Mouse (Mus musculus) lung, embryonic 14.5 days (tissue): Measurements from ENCODE around the gene Arid1b. TPM values are rescaled to one million over a fixed set of nuclear protein-coding genes. Genes with fewer than 3 reads are reported as not detected.
A peak's percentile ranks its signal among the peaks of the same experiment; 100 is the strongest.

Experiments
- ATAC-seq: fragments of 200-750 bp; cut with Nextera tagmentation; 2 replicates; pipeline ENCODE4 v1.8.0; 2017; ENCODE audit warnings: mild to moderate bottlenecking, moderate TSS enrichment, moderate library complexity; ENCODE audit not compliant: insufficient read depth
- DNase-seq: peaks from one replicate; pipeline ENCODE4 v3.0.0-alpha.2; 2015
- H3K27ac ChIP-seq: fragments of 300-500 bp; sonication (generic); 2 replicates; pipeline ENCODE4 v1.5.1; 2014; ENCODE audit warnings: low read depth, mild to moderate bottlenecking, moderate library complexity
- H3K27me3 ChIP-seq: fragments of 300-500 bp; sonication (generic); 2 replicates; pipeline ENCODE4 v1.6.1; 2014; ENCODE audit warnings: low read length, control low read depth; ENCODE audit not compliant: insufficient read depth
- H3K36me3 ChIP-seq: fragments of 300-500 bp; sonication (generic); 2 replicates; pipeline ENCODE4 v1.6.1; 2014; ENCODE audit warnings: control low read depth; ENCODE audit not compliant: insufficient read depth
- H3K4me1 ChIP-seq: fragments of 300-500 bp; sonication (generic); 2 replicates; pipeline ENCODE4 v1.6.1; 2014; ENCODE audit warnings: antibody characterized with exemption, control low read depth; ENCODE audit not compliant: insufficient read depth
- H3K4me2 ChIP-seq: fragments of 300-500 bp; sonication (generic); 2 replicates; pipeline ENCODE4 v1.6.1; 2014; ENCODE audit warnings: mild to moderate bottlenecking
- H3K4me3 ChIP-seq: fragments of 300-500 bp; sonication (generic); 2 replicates; pipeline ENCODE4 v1.5.1; 2014; ENCODE audit warnings: low read depth, low read length
- H3K9ac ChIP-seq: fragments of 300-500 bp; sonication (generic); 2 replicates; pipeline ENCODE4 v1.6.1; 2014
- H3K9me3 ChIP-seq: fragments of 300-500 bp; sonication (generic); 2 replicates; pipeline ENCODE4 v1.6.1; 2016; ENCODE audit warnings: low read depth, low read length, control low read depth
- CTCF ChIP-seq: IDR thresholded peaks from 2 replicates; pipeline ENCODE4 v1.5.1; 2016; ENCODE audit warnings: antibody characterized with exemption, low read depth
- WGBS: fragments of 180-500 bp; shearing (Covaris S2); extraction: QIAGEN DNeasy Blood & Tissue Kit; methylation state at CpG from one replicate; pipeline ENCODE4 v1.1.7; 2014; 5-methylcytosine and 5-hydroxymethylcytosine counted together
- polyA plus RNA-seq: library from polyadenylated mRNA; unstranded; fragments of >200 nt; fragmentation: Nextera tagmentation; extraction: Ambion mirVana; gene quantifications from 2 replicates; pipeline ENCODE4 v1.2.1, GENCODE M21; 2014

Arid1b gene
- polyA plus RNA-seq, 1 experiment from 2014 or later: 17.3 TPM

DNA sequence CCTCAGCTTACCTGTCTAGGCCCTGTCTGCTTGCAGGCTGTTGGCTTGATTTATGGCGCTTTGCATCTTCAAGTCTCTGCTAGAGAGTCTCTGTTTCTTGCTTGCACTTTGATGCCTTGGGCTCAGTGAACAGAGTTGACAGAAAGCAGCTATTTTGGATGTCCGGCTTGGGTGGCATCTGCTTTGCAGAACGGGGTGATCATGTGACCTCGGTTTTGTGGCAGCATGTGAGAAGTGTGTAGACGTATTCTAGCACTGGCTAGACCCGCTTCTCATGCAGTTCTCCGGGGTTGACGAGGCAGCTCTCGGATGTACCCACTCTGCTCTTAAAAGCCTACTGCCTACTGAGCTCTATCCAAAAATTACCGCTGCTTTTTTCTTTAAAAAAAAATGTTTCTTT is 22.9 kb downstream of the Arid1b start:
- 76% methylated on average over 10 of the region's 10 CpGs for WGBS
- TF ChIP-seq CTCF: no peak
- H3K4me3 ChIP-seq: no peak overlapping the region
- H3K9ac ChIP-seq: no peak overlapping the region
- H3K4me1 ChIP-seq: peaks cover 13% of the 10 kb centered on the region; the same call in 1 of the 2 replicates
- no peak overlapping the region for H3K4me2 ChIP-seq
- ATAC-seq: no peak
- H3K9me3 ChIP-seq: no peaks in the 10 kb centered on the region
- no peak overlapping the region for H3K27ac ChIP-seq
- no peak for DNase-seq
- H3K36me3 ChIP-seq: no peaks in the 10 kb centered on the region
- H3K27me3 ChIP-seq: no peaks in the 10 kb centered on the region

DNA sequence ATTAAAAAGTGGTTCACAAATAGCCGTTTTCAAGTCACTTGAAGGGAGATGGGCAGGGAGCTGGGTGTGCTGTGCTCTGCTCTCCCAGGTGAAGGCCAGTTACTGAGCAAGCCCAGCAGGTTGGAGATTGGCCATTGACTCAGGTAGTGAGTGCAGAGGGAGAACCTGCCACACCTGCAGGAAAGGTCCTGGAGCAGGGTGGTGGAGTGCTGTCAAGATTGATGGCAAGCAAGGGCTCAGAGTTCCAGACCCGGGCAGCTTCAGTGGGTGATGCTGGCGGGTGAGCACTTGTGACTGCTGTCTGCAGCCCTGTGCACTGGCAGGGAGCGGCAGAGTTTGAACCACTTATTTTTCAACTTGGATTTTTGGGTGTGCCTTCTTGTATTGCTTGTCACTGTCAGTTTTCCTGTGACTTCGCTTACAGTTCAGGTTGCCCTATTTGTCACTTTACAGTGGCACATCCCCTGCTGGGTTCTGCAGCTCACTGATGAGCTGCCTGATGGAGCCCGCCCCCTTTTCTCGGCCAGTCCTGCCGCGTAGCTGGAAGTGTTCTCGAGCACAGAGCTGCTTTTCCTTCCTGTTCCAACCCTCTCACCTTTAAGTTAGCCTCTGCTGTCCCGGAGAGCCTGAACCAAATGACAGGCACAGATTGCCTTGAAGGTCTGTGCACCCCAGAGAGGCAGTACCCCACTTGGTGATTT is 27.3 kb downstream of the Arid1b start:
- 0 out of 2 replicates have a peak overlapping the region, but pooled peaks have one; percentile 0 for H3K9ac ChIP-seq

DNA sequence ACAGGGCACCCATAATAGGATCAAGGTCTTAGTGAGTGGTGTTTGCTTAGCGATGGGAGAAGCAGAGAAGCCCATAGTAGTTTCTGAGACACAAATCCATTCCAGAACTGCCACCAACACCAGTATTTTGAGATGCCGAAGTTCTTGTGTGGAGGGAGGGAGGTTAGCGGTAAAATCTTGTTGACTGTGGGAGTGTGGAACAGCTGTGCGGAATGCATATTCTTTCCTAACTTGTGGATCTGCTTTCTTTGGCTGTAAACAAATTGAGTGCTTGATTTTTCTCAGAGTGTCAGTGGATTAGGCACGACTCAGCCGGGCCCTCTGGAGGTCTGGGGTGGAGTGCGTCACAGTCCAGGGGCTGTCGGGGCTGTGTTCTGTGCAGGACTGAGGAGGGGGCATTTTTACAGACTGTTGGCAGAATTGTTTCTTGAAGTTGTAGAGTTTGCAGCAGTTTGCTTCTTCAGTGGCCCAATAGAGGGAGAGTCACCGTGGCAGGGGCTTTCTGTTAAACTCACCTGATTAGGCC is 27.9 kb downstream of the Arid1b start:
- H3K4me3 ChIP-seq: no peak overlapping the region
- WGBS: 33% methylated on average over 9 of the region's 9 CpGs
- H3K4me2 ChIP-seq: peak overlapping the region; percentile 35
- no peaks in the 10 kb centered on the region for H3K36me3 ChIP-seq
- no peak overlapping the region for H3K27ac ChIP-seq
- 0 out of 2 replicates have a peak overlapping the region, but pooled peaks have one; percentile 0 for H3K9ac ChIP-seq
- no peaks in the 10 kb centered on the region for H3K27me3 ChIP-seq
- H3K9me3 ChIP-seq: no peaks in the 10 kb centered on the region
- H3K4me1 ChIP-seq: peaks cover 12% of the 10 kb centered on the region; the same call in 1 of the 2 replicates
- ATAC-seq (peak; percentile 68; the same call in 1 of the 2 replicates), DNase-seq (peak; percentile 57)
- peak; percentile 15; the same call in 1 of the 2 replicates for TF ChIP-seq CTCF

More for the DNA sequence above, 27.3 kb downstream of the Arid1b start:
- 18% methylated on average over 11 of the region's 11 CpGs for WGBS
- DNase-seq (peak; percentile 32), ATAC-seq (peak; percentile 28; the same call in 1 of the 2 replicates)
- Histone ChIP-seq H3K4me3 (no peak overlapping the region), H3K36me3 (no peaks in the 10 kb centered on the region), H3K4me1 (peaks cover 18% of the 10 kb centered on the region; the same call in 1 of the 2 replicates), H3K4me2 (peak overlapping the region; percentile 35), H3K27me3 (no peaks in the 10 kb centered on the region), H3K27ac (no peak overlapping the region), H3K9me3 (no peaks in the 10 kb centered on the region)
- no peak for TF ChIP-seq CTCF

DNA sequence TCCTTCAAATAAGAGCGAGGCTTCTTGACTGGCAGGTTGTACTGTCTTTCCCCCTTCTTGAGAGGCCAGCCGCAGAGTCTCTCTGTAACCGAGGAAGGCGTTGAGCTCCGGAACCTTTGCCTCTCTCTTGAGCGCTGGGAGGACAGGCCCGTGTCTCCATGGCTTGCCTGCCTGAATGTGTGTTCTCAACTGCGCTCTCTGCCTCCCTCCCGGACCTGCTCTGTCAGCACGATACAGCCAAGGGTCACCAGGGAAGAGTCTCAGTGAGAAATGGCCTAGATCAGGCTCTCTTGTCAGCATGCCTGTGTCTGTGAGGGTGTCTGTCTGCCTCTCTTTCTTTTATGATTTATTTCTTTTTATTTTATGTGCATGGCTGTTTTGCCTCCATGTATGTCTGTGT is 29.6 kb downstream of the Arid1b start:
- no peak for TF ChIP-seq CTCF
- H3K36me3 ChIP-seq: no peaks in the 10 kb centered on the region
- H3K4me1 ChIP-seq: peaks cover 12% of the 10 kb centered on the region; the same call in 1 of the 2 replicates
- ATAC-seq (no peak), DNase-seq (no peak)
- H3K9ac ChIP-seq: no peak overlapping the region
- H3K9me3 ChIP-seq: no peaks in the 10 kb centered on the region
- H3K4me3 ChIP-seq: no peak overlapping the region
- H3K4me2 ChIP-seq: no peak overlapping the region
- no peak overlapping the region for H3K27ac ChIP-seq
- H3K27me3 ChIP-seq: no peaks in the 10 kb centered on the region
- 46% methylated on average over 10 of the region's 10 CpGs for WGBS

DNA sequence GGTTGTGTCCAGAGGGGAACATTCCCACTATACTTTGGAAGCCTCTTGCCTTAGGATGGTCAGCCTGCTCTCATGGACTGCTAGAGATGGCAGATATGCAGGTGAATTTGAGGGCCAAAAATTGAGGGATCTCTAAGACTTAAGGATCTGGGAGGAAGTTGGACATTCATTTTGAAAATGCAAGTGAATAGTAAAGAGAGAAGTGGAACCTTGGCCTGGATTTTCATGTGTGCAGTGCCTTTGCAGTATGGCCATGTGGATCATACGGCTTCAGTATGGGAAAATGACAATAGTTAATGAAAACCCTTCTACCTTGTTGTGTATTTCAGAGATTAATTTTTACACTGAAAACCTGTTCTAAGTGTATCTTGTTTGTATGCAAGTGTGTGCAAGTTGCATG is 31.3 kb downstream of the Arid1b start:
- peaks cover 12% of the 10 kb centered on the region; the same call in 1 of the 2 replicates for H3K4me1 ChIP-seq
- no peak overlapping the region for H3K27ac ChIP-seq
- H3K9me3 ChIP-seq: no peaks in the 10 kb centered on the region
- TF ChIP-seq CTCF: no peak
- no peaks in the 10 kb centered on the region for H3K27me3 ChIP-seq
- no peak overlapping the region for H3K4me2 ChIP-seq
- ATAC-seq (no peak), DNase-seq (no peak)
- no peaks in the 10 kb centered on the region for H3K36me3 ChIP-seq
- H3K4me3 ChIP-seq: no peak overlapping the region
- WGBS: 93% methylated on average over 1 of the region's 1 CpGs
- no peak overlapping the region for H3K9ac ChIP-seq

DNA sequence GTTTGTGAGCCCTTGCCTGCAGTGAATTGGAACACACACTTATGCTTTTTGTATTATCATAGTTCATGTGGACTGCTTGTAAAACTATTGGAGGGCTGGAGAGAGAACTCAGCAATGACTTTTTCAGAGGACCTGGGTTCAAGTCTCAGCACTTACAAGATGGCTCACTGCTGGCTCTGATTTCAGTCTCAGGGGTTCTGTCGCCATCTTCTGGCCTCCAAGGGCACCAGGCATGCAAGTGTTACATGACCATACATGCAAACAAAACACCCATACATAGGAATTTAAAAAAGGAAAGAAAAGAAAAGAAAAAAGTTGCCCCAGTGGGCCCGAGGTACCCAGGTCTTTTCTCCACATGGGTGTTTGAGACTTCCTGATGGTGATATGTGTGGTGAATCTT is 32.4 kb downstream of the Arid1b start:
- Histone ChIP-seq H3K9me3 (no peaks in the 10 kb centered on the region), H3K4me2 (no peak overlapping the region), H3K27me3 (no peaks in the 10 kb centered on the region), H3K4me3 (no peak overlapping the region), H3K4me1 (peaks cover 6% of the 10 kb centered on the region; the same call in 1 of the 2 replicates), H3K9ac (no peak overlapping the region), H3K27ac (no peak overlapping the region), H3K36me3 (no peaks in the 10 kb centered on the region)
- ATAC-seq (no peak), DNase-seq (no peak)
- TF ChIP-seq CTCF: peak; percentile 41
- 62% methylated on average over 2 of the region's 2 CpGs for WGBS

DNA sequence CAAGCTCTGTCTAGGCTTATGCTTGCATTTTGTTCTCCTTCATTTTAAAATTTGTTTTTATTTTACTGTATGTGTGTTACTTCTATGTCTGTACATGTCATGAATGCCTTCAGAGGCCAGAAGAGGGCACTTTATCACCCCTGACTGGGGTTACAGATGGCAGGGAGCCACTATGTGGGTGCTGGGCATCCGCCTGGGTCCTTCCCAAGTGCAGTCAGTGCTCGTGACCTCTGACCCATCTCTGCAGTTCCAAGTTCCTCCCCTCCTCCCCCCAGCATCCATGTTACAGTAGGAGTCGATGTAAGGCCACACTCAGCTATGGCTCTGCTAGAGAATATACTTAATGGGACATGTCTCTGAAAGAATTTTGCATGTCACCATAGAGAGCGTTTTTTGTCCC is 35.0 kb downstream of the Arid1b start:
- Histone ChIP-seq H3K4me2 (no peak overlapping the region), H3K27me3 (no peaks in the 10 kb centered on the region), H3K4me1 (no peaks in the 10 kb centered on the region; the same call in 1 of the 2 replicates), H3K36me3 (no peaks in the 10 kb centered on the region), H3K27ac (no peak overlapping the region), H3K4me3 (no peak overlapping the region), H3K9ac (no peak overlapping the region), H3K9me3 (no peaks in the 10 kb centered on the region)
- ATAC-seq: no peak
- 81% methylated on average over 4 of the region's 4 CpGs for WGBS
- DNase-seq: no peak
- TF ChIP-seq CTCF: no peak
